Comparison of ENCODE assay signal across 9 mouse cellular contexts in the genomic region with DNA sequence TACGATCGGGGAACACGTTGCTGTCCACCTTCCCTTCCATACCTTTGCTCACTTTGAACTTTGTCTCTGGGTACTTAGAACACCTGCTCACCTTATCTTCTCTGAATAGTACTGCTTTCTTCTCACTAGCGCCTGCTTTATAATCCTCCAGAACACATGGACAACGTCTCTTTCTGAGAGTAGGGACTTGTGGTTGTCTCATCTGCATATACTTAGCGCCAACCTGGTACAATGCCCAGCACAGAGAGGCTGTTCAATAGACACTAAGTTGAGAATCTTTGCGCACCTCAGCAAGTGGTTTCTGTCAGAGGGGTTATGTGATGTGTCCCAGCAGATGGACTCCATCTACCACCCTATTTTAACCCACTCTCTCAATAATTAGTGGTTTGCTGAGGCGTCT. TPM values are rescaled to one million over a fixed set of nuclear protein-coding genes. Genes with fewer than 3 reads are reported as not detected.
DNase-seq lines count a peak whose midpoint lies in the region; ATAC-seq and TF ChIP-seq lines count a peak whose summit lies in the region.
"Had no signal": no experiment of that assay in that cellular context is flagged by ENCODE, and none has a peak within 500 bp of the region (broad histone marks: within the 10 kb centered on the region; RNA-seq: fewer than 3 reads in every experiment).

No protein-coding gene starts in this region.

- no peak for DNase-seq in heart, postnatal 25 days (ENCODE audit: low spot score)
- no peak for DNase-seq in G1E (ENCODE audit: low spot score)
- DNase-seq in hindbrain, embryonic 10.5 days (ENCODE audit: low spot score) = no peak
- DNase-seq in midbrain, embryonic 10.5 days (ENCODE audit: low spot score) = no peak
- no peak for DNase-seq in thymus, postnatal 36 days
- no peak for DNase-seq in thymus, adult 18-20 months
- no peak for DNase-seq in kidney, postnatal 25 days
- DNase-seq: right cerebral cortex, postnatal 4 days had no signal

- peaks cover 28% of the 10 kb centered on the region for H3K36me3 ChIP-seq in heart, embryonic 14.5 days (ENCODE audit: control insufficient read depth, insufficient read depth, low read length)
- H3K36me3 ChIP-seq in G1E (replicated peaks) = peaks cover 28% of the 10 kb centered on the region
- peaks cover 27% of the 10 kb centered on the region for H3K36me3 ChIP-seq in hindbrain, embryonic 10.5 days
- peaks cover 28% of the 10 kb centered on the region for H3K36me3 ChIP-seq in midbrain, embryonic 10.5 days

- H3K9ac ChIP-seq in heart, embryonic 14.5 days (ENCODE audit: low read length) = peak overlapping the region; percentile 76

- peak overlapping the region in 1 of 2 experiments; percentile 77; a peak in 3 of 4 replicates for H3K4me3 ChIP-seq in heart, embryonic 14.5 days (ENCODE audit: control insufficient read depth in 1 of 2, insufficient read depth in 1 of 2, low read depth in 1 of 2, low read length in 2 of 2)
- H3K4me3 ChIP-seq in G1E (ENCODE audit: low read depth, low read length) = peak overlapping the region; percentile 95
- H3K4me3 ChIP-seq in hindbrain, embryonic 10.5 days = peak overlapping the region; percentile 68
- H3K4me3 ChIP-seq in midbrain, embryonic 10.5 days = peak overlapping the region; percentile 89

- WGBS in heart, embryonic 14.5 days = 45% methylated on average over 8 of the region's 8 CpGs
- WGBS in hindbrain, embryonic 10.5 days = 61% methylated on average over 8 of the region's 8 CpGs
- WGBS in midbrain, embryonic 10.5 days = 60% methylated on average over 8 of the region's 8 CpGs

- no peaks in the 10 kb centered on the region for H3K9me3 ChIP-seq in heart, embryonic 14.5 days (ENCODE audit: control insufficient read depth, low read length)
- no peaks in the 10 kb centered on the region for H3K9me3 ChIP-seq in G1E (replicated peaks)
- no peaks in the 10 kb centered on the region for H3K9me3 ChIP-seq in hindbrain, embryonic 10.5 days
- H3K9me3 ChIP-seq in midbrain, embryonic 10.5 days (replicated peaks) = no peaks in the 10 kb centered on the region

- TF ChIP-seq CTCF in G1E (IDR thresholded peaks at IDR 0.05; ENCODE audit: low read depth, low read length) = no peak

- no peak for ATAC-seq in heart, embryonic 14.5 days (ENCODE audit: insufficient number of reproducible peaks, insufficient read depth, low FRiP score, low read depth)
- no peak for ATAC-seq in G1E (ENCODE audit: extremely low read depth, insufficient number of reproducible peaks, low FRiP score, poor library complexity, severe bottlenecking)

- H3K4me1 ChIP-seq in heart, embryonic 14.5 days (ENCODE audit: control insufficient read depth in 2 of 2, insufficient read depth in 2 of 2, low read length in 2 of 2) = peaks cover 6 to 24% of the 10 kb centered on the region in 2 experiments; a peak in 3 of 4 replicates
- H3K4me1 ChIP-seq in G1E (ENCODE audit: insufficient read depth, low read depth, low read length) = peaks cover 74% of the 10 kb centered on the region
- peaks cover 38% of the 10 kb centered on the region for H3K4me1 ChIP-seq in hindbrain, embryonic 10.5 days (replicated peaks)
- peaks cover 31% of the 10 kb centered on the region for H3K4me1 ChIP-seq in midbrain, embryonic 10.5 days

- intact Hi-C loops in heart, postnatal 25 days (cut with DNase I) = loop anchor here (5.0 kb wide), 1 partner anchor 247 kb away; no protein-coding TSS in a partner anchor

- H3K27ac ChIP-seq in heart, embryonic 14.5 days (replicated peaks in 1 of 2; ENCODE audit: control insufficient read depth in 1 of 2, insufficient read depth in 1 of 2, low read depth in 2 of 2, low read length in 2 of 2) = no peak overlapping the region
- H3K27ac ChIP-seq in hindbrain, embryonic 10.5 days = peak overlapping the region; percentile 89; the same call in 1 of the 2 replicates
- peak overlapping the region; percentile 91 for H3K27ac ChIP-seq in midbrain, embryonic 10.5 days (replicated peaks)

- peak overlapping the region; percentile 84 for H3K4me2 ChIP-seq in heart, embryonic 14.5 days (ENCODE audit: low read length)

- H3K27me3 ChIP-seq in heart, embryonic 14.5 days (ENCODE audit: control insufficient read depth, insufficient read depth, low read length) = peaks cover 6% of the 10 kb centered on the region; the same call in 1 of the 2 replicates
- H3K27me3 ChIP-seq in G1E (ENCODE audit: insufficient read depth, low read length) = peaks cover 7% of the 10 kb centered on the region
- H3K27me3 ChIP-seq in hindbrain, embryonic 10.5 days (ENCODE audit: insufficient read depth, poor library complexity, severe bottlenecking) = no peaks in the 10 kb centered on the region
- H3K27me3 ChIP-seq in midbrain, embryonic 10.5 days (ENCODE audit: low read depth, poor library complexity, severe bottlenecking) = peaks cover 7% of the 10 kb centered on the region; the same call in 1 of the 2 replicates

RNA-seq across cellular contexts. Expression of a gene that starts 1.0 kb away (rescaled TPM):
- 304 and 310 TPM in 2 replicates for polyA plus RNA-seq in heart, embryonic 14.5 days (2014; fragmentation: Nextera tagmentation; extraction: Ambion mirVana)
- total RNA-seq in heart, postnatal 25 days (2021) = 100 to 1,000 TPM; 278 to 282 TPM
- total RNA-seq in G1E (2014; fragmentation: Nextera tagmentation) (209 and 211 TPM in 2 replicates), G1E (2017) (53.8 and 62.8 TPM in 2 replicates)
- 283 and 349 TPM in 2 replicates for polyA plus RNA-seq in G1E (2012)
- polyA plus RNA-seq in hindbrain, embryonic 10.5 days (2016; fragmentation: Nextera tagmentation; extraction: Ambion mirVana) = 286 and 294 TPM in 2 replicates
- polyA plus RNA-seq in midbrain, embryonic 10.5 days (2016; fragmentation: Nextera tagmentation; extraction: Ambion mirVana) = 285 and 291 TPM in 2 replicates

RNA-seq across cellular contexts. Expression of a gene that starts 26.7 kb away (rescaled TPM):
- 0.55 TPM in 2 replicates for polyA plus RNA-seq in heart, embryonic 14.5 days (2014; fragmentation: Nextera tagmentation; extraction: Ambion mirVana)
- total RNA-seq in heart, postnatal 25 days (2021) = under 1 TPM; 0.34 to 0.42 TPM
- 0.24 TPM in 1 of 2 replicates, not detected in the other for total RNA-seq in G1E (2014; fragmentation: Nextera tagmentation)
- total RNA-seq in G1E (2017) = 0.27 and 0.29 TPM in 2 replicates
- polyA plus RNA-seq in G1E (2012) = 0.01 and 0.02 TPM in 2 replicates
- polyA plus RNA-seq in hindbrain, embryonic 10.5 days (2016; fragmentation: Nextera tagmentation; extraction: Ambion mirVana) = 5.5 and 5.9 TPM in 2 replicates
- polyA plus RNA-seq in midbrain, embryonic 10.5 days (2016; fragmentation: Nextera tagmentation; extraction: Ambion mirVana) = 6.4 and 6.5 TPM in 2 replicates

RNA-seq across cellular contexts. Expression of a gene that starts 40.8 kb away (rescaled TPM):
- polyA plus RNA-seq in heart, embryonic 14.5 days (2014; fragmentation: Nextera tagmentation; extraction: Ambion mirVana) = 121 and 135 TPM in 2 replicates
- total RNA-seq in heart, postnatal 25 days (2021) = 10 to 100 TPM; 69.3 to 69.5 TPM
- total RNA-seq in G1E (2014; fragmentation: Nextera tagmentation) (632 and 643 TPM in 2 replicates), G1E (2017) (279 and 298 TPM in 2 replicates)
- polyA plus RNA-seq in G1E (2012) = 61.9 and 65.1 TPM in 2 replicates
- polyA plus RNA-seq in hindbrain, embryonic 10.5 days (2016; fragmentation: Nextera tagmentation; extraction: Ambion mirVana) = 241 and 255 TPM in 2 replicates
- 240 and 263 TPM in 2 replicates for polyA plus RNA-seq in midbrain, embryonic 10.5 days (2016; fragmentation: Nextera tagmentation; extraction: Ambion mirVana)

Comparison
In these comparisons a context has a peak if more than half of its experiments do, and no peak if none do; other contexts are left out.
1. H3K27ac ChIP-seq: peak in hindbrain, embryonic 10.5 days (single experiment) and midbrain, embryonic 10.5 days (single experiment); none in heart, embryonic 14.5 days (0 of 2).